8 mouse cellular contexts compared by ENCODE assay signal in genomic region chr12:102521777-102522319, GRCm38 (mm10). TPM values are rescaled to one million over a fixed set of nuclear protein-coding genes. Genes with fewer than 3 reads are reported as not detected.
DNase-seq lines count a peak whose midpoint lies in the region; ATAC-seq lines count a peak whose summit lies in the region.

No protein-coding gene starts in this region.

- ATAC-seq in megakaryocyte, adult 5-6 weeks (ENCODE audit: poor library complexity, severe bottlenecking): no peak

- intact Hi-C loops in left cerebral cortex, postnatal 36 days (cut with DNase I): no loop called here

- DNase-seq in heart, adult 18-20 months: peak; percentile 41 to 52
- DNase-seq in heart, postnatal 4 days: no peak
- peak; percentile 24 for DNase-seq in Muller cell, postnatal 12 days (ENCODE audit: inconsistent ontology term)
- peak; percentile 12 to 14 for DNase-seq in cerebellum, postnatal 36 days
- DNase-seq in lung, adult 18-20 months: peak; percentile 70 to 81
- no peak for DNase-seq in neural tube, embryonic 10.5 days (ENCODE audit: extremely low spot score, low spot score)
- no peak for DNase-seq in left cerebral cortex, postnatal 36 days (ENCODE audit: low spot score in 2 of 2)

RNA-seq across cellular contexts. Expression of gene Chga, which starts 32.9 kb away (rescaled TPM):
- not detected for total RNA-seq in heart, adult 18-20 months (2021)
- total RNA-seq in heart, postnatal 4 days (2021): under 1 TPM in 1 of 2 experiments, not detected in 1; 0.18 TPM
- total RNA-seq in left cerebral cortex, postnatal 36 days (2021): 100 to 1,000 TPM; 168 to 185 TPM
- not detected in 2 replicates for total RNA-seq in megakaryocyte, adult 5-6 weeks (2015)
- total RNA-seq in megakaryocyte, adult 5-6 weeks (2017): not detected in 2 replicates

RNA-seq across cellular contexts. Expression of gene Golga5, which starts 52.9 kb away (rescaled TPM):
- total RNA-seq in heart, adult 18-20 months (2021): 10 to 100 TPM; 25.7 to 28.3 TPM
- 10 to 100 TPM; 23.0 to 26.7 TPM for total RNA-seq in heart, postnatal 4 days (2021)
- total RNA-seq in left cerebral cortex, postnatal 36 days (2021): 10 to 100 TPM; 29.1 to 29.5 TPM
- total RNA-seq in megakaryocyte, adult 5-6 weeks (2015): 24.1 and 26.3 TPM in 2 replicates
- total RNA-seq in megakaryocyte, adult 5-6 weeks (2017): 67.6 and 87.1 TPM in 2 replicates

Comparison
In these comparisons a context has a peak if more than half of its experiments do, and no peak if none do; other contexts are left out.
1. DNase-seq: peak in heart, adult 18-20 months (2 of 2), Muller cell, postnatal 12 days (single experiment), cerebellum, postnatal 36 days (2 of 2) and lung, adult 18-20 months (2 of 2); none in heart, postnatal 4 days (single experiment), neural tube, embryonic 10.5 days (single experiment) and left cerebral cortex, postnatal 36 days (0 of 2).
2. RNA of gene Chga, which starts 32.9 kb away (total RNA-seq): 168 to 185 TPM in left cerebral cortex, postnatal 36 days; 0.18 TPM in heart, postnatal 4 days, not detected in heart, adult 18-20 months and not detected in megakaryocyte, adult 5-6 weeks; every median in the first group is over 100 times any median in the second.